Mouse (Mus musculus) c-Kit-positive CD71-positive TER-119-negative erythroid progenitor cells, embryonic 14.5 days (primary cell): Measurements from ENCODE around the gene Gck.

Source experiments
- DNase-seq: peaks from one replicate; pipeline ENCODE4 v3.0.0-alpha.2; 2013; ENCODE audit warnings: low read depth

The Gck gene

DNA sequence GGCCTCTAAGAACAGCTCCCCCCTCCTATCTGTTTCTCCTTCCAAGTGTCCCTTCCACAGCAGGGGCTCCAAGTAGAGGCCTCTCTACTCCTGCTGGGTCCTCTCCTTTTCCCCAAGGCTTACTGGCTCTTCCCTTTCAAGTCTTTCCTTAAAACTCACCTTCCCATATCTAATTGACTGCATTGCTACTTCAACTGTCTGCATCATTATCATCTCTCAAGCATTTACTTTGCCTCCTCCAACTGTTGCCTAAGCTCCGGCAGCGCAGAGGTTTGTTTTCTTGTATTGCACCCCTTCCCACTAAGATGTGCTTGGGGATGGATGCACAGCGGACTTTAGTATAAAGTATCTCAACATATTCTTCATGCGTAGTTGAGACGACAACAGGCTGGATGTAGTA is 72.5 kb downstream of the Gck start:
- DNase-seq, result no peak

GRCm38 (mm10) chr11:5873192-5873591 is 76.7 kb downstream of the Gck start:
- no peak for DNase-seq

DNA sequence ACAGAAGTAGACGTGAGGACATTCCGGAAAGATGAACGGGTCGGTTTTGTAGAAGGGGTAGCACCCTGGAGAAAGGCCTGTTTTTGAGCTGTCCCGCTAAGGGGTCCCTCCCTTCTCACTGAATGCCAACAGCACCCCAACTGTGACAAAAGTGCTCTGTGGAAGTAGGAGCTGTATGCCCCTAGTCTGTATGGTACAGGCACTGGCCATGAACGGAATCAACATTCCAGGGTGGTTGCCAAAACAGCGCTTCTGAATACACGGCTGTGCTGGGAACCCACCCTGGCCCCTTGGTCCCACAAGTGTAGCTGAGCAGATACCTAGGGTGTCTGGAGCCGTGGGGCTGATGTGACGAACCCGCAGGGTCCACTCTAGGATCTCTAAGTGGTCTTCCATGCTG is 77.2 kb downstream of the Gck start:
- DNase-seq, result no peak

GRCm38 (mm10) chr11:5870069-5870468 is 79.8 kb downstream of the Gck start:
- DNase-seq, result no peak

GRCm38 (mm10) chr11:5869331-5869730 is 80.5 kb downstream of the Gck start:
- no peak for DNase-seq

- no peak for DNase-seq
These were observed 81.6 kb downstream of the Gck start for GRCm38 (mm10) chr11:5868324-5868723.

DNA sequence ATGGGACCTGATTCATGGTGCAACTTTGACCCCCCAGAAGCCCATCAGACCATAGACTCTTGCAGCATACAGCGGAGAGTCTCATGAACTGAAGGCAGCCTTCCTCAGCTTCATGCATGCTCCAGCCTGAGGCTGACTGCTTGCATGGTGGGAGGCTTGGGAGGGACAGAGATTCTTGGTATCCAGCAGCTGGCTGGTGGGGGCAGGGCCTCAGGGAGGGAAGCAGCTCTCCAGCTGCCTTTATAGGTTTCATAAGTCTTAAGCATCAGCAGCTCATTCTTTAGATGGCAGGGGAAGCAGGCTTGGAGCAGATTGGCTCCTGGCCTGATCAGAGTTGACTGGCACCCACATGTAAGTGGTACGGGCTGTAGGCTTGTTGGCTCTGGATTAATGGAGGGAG is 82.7 kb downstream of the Gck start:
- no peak for DNase-seq

DNA sequence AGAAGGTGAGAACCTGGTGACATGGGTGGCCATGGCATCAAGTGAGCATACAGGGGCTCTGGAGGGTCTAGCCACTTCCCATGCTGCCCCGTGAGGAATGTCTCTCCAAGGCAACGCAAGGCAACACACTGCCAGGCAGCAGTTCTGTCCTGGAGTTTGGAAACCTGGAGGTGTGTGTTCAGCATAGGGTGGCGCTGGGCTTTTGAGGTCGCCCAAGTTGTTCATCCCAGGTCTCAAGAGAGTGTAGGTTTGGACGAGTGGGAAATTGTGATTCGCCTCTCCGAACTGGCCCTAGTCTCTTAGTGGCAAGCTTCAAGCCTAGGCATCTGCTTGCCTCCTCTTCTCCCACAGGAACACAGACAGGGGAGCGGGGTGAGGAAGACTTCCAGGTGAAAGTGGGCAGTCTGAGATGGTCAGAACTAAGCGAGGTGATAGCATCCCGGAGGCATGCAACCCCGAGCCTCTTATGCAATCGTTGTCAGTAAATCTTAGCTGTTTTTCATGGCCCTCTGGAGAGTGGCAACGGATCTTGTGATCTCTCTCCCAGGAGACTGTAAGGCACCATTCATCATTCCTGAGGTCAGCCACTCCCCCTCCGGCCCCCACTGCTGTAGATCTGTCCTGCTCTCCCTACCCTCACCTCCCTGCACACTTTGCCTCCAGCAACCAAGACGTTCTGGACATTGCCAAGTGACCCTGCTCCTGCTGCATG is 87.3 kb downstream of the Gck start:
- no peak for DNase-seq

GRCm38 (mm10) chr11:5861678-5862393 is 88.0 kb downstream of the Gck start, which contains the start of gene Aebp1:
Gene Aebp1 (plus strand): TSS chr11:5861947.
- no peak for DNase-seq

- DNase-seq, result no peak
These were observed 89.2 kb downstream of the Gck start for GRCm38 (mm10) chr11:5860639-5861038.

DNA sequence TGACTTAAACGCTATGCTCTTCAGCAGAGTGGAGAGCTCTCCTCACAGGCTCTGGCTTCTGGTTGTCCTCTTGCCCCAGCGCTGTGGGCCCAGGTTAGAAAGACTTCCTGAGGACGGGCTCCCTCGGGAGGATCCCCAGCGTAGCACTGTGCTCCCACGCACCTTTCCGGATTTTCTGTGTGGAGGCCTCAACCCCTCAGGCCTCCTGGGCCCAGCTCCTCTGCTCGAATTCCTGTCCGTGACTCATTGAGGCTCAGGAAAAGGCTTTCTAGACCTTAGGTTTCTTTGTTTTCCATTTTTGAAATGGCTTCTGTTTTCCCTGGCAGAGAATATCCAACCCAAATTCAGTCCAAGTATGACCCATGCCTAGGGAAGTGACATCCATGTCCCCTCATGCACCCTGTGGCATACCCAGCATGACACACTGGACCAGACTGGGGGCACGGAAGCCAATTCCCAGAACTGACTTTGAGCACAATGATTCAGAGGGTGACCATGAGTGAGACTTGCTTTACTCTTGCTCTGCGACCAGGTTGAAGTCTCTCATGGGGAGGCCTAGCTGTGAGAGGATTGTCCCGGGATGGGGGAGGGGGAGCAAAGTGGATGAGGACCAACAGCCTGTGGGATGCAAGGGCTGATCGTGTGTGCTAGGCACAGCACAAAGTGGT is 89.9 kb downstream of the Gck start:
- DNase-seq, result no peak

GRCm38 (mm10) chr11:5858723-5859122 is 91.2 kb downstream of the Gck start:
- no peak for DNase-seq

- no peak for DNase-seq
These were observed 93.3 kb downstream of the Gck start for GRCm38 (mm10) chr11:5856479-5857130.

DNA sequence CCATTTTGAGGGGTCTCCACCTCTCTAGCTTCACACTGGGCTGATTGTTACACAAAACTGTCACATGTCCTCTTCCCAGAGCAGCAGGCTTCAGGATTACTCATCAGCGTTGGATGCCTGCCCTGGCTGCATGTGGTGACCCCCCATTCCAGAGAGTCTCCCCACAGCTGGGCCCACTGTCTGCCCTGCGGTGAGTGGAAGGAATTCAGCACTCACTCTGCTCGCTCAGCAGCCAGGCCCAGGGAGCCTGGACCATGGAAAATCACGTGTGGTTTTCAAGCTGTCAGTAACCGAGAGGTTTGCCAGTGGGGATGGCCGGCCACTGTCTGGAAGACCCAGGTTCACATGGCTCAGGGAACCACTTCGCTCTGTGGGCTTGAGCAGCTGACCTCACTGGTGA is 94.0 kb downstream of the Gck start:
- no peak for DNase-seq

GRCm38 (mm10) chr11:5855481-5855880 is 94.4 kb downstream of the Gck start:
- DNase-seq, result no peak

GRCm38 (mm10) chr11:5852314-5852713 is 97.6 kb downstream of the Gck start:
- DNase-seq, result no peak

DNA sequence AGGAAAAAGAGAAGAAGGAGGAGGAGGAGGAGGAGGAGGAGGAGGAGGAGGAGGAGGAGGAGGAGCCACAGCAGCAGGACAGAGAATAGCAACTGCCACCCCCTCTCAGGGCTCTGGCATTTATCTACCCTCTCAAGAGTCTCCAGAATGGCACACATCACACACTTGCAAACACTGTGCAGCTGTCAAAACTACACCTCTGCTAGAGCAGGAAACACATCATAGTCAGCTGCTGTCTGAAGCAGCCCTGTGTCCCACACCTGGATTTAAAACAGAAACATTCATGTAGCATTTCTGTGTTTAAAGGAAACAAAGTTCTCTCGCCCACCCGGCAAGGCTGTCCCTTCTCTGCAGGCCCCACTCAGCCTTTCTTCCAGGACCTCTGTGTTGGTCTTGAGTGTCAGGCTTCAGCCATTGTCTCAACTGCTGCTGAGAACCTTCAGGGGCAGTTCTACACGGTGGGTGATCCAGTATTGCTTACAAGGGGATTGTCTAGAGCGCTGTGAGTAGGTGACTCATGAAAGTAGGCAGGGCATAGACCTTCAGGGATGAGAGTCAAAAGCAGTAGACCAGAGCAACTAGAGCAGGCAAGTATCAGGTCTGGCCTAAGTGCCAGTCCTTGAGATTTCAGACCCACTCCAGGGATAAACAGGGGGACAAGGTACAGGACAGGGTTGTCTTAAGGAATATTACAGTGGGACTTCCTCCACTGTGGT is 98.7 kb downstream of the Gck start:
- DNase-seq, result no peak
